Mouse (Mus musculus) mesoderm, embryonic 11.5 days (tissue): ENCODE measurements around the gene Tmem89.

Source experiments
- DNase-seq: peaks from one replicate; pipeline ENCODE4 v3.0.0-alpha.2; 2012; ENCODE audit warnings: low read depth, low spot score

Tmem89 gene

DNA sequence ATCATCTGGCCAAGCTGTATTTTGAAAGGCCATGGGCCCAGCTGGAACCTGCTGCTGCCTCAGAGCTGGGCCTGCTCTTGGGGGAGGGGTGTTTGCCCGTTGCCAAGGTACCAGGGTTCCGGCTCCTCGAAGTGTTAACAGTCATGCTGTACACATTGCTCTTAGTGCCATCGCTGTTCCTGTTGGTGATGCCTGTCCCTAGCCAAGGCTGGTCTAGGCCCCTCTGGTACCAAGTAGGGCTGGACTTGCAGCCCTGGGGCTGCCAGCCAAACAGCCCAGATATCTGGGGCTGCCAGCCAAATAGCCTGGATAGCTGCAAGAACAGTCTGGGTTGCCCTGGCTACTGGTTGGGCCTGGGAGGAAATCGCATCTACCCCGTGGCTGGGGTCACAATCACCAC, at the start of gene Tmem89:
Gene Tmem89, plus strand, starts transcription at position 129 of the 400 bp plus-strand sequence.
- no peak for DNase-seq

DNA sequence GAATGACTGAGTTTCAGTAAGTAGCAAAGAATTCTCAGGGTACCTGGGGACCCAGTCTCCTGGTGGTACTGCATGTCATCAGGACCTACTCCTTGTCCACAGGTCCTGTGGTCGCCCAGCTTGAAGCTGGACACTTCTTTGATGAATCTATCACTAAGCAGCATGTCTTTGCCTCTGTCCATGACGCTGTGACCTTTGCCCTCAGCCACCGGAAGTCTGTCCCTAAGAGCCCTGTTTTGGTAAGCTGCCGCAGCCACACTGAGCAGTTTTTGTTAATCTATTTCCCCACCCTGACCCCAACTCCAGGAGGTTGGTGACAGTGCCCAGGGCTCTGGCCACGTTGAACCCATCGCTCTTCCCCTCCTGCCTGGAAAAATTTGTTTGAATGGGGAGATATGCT, 2.1 kb upstream of the Tmem89 start:
- DNase-seq = no peak

DNA sequence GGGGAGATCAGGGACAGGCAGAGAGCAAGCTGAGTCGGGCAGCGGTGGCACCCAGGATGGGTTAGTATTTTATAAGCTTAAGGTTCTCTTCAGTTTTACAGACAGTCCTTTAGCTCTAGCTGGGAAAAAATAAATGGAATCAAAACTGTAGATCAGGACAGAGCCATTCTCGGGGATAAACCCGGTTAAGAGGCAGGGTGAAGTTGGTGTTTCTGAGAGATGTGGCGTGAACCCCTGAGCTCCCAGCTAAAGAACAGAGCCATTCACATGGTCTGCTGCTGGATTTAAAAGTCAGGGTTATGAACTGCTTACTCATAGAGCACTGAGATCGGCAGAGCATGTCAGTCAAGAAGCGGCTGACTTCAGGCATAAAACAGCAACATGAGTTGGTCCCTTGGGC, 1.3 kb upstream of the Tmem89 start:
- no peak for DNase-seq

DNA sequence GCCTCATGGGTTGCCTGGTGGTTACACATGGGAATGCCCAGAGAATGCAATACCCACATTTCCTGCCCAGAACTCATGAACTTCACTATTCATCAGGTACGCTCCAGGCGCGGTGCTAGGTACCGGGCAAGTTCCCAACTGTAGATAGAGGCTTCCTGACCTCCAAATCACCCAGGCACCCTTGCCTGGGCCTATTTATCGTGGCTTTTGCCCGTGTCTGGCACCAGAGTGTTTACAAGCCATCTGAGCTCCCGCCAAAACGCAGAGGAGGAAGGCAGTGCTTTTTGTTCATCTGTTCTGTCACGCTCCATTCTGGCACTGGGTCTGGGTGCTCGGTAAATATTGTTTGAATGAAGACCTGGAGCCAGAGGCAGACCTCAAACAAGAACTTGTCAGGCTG, 798 bp upstream of the Tmem89 start:
- DNase-seq = no peak

DNA sequence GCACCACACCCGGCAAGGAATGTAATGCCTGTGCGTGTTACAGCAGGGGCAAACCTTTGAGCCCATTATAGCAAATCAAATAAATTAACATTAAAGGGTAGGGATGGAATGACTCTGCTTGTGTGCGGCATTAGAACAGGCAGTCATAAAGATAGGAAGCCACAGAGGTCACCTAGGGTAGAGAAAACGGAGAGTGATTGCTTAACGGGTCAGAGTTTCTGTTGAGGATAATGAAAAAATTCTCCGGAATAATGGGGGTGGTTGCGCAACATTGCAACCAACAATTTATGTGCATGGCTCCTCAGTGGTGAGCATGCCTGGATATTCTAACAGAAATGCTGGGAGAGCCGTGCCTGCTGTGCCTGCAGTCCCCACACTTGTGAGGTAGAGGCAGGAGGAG, 11.5 kb downstream of the Tmem89 start:
- DNase-seq = no peak

DNA sequence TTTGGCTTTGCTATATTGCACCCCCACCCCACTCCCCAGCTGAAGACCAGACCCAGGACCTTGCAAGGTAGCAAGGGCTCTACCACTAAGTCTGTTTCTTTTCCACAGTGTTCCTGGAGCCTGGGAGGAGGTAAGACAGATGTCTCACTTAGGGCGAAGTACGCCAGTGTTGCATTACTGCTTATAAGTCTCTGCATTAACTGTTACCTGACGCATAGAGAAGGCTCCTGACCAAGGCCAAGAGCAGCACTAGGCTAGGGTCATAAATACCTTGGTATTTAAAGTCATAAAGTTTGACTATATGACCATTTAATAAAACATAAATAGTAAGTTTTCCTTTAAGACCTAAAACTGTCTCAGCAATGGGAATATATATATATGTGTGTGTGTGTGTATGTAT, 14.0 kb downstream of the Tmem89 start:
- DNase-seq = no peak

DNA sequence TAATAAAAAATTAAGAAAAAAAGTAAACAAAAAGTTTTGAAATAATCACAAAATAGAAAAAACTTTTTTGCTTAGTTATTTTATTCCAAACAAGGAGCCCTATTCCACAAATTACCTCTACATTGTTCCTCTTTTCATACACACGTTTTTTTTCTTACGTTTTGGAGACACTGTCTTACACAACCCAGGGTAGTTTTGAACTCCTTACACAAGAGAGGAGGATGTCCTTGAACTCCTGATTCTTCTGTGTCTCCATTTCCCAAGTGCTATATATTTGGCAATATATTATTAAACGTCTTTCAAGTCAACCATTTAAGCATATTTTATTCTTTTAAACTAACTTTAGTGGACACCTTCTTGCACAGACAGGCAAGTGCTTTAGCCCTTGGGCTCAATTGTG, 21.6 kb downstream of the Tmem89 start:
- no peak for DNase-seq

DNA sequence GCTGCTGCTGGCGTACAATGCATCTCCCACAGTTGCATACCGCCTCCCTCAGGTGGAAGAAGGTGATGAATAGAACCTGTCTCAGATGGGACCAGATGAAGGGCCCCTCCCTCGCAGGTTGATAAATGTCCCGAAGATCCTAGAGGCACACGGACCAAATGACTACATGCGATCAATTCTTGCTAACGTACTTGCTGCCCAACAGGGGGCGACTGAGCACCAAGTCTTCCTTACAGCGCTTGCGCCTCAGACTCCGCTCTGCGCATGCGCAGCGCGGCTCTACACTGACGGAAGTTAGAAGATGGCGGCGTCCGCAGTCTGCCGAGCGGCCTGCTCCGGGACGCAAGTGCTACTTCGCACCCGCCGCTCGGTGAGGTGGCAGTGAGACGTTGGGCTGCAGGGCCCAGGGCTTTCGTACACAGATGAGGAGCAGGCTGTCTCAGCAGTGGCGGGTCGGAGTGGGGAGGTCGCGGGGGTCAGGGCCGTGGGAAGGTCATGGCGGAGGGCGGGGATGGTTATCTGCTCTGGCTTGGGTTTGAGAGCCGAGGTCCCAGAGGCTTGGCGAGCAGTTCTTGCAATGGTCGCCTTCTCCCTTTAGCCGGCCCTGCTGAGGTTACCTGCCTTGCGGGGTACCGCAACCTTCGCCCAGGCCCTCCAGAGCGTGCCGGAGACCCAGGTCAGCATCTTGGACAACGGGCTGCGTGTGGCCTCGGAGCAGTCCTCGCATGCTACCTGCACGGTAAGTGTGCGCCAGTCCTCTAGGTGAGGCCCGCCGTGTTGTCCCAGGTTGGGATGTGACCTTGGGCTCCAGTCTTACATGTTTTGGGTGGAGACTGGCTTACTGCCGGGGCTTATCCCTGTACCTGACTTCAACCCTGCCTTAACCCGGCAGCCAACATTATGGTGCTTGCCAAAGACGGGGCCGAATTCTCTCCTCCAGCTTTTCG, 22.3 kb downstream of the Tmem89 start, which contains the start of gene Uqcrc1:
Gene Uqcrc1, plus strand, starts transcription at position 216 of the 947 bp plus-strand sequence.
- DNase-seq = peak; percentile 100

DNA sequence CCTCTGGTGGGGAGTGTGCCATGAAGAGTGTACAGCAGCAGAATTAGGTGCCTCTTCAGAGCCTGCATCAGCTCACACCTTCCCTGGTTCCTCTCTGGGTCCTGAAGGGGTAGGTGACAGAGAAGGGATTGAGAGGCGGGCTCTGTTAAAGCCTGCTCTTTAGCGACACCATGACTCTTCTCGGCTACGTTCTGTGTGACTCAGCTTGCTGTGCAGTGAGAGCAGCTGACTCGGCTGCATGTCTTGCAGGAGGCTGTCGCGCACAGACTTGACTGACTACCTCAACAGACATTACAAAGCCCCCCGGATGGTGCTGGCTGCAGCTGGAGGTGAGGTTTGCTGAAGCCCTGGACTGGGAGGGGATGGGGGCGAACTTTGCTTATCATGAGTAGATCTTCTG, 30.7 kb downstream of the Tmem89 start:
- no peak for DNase-seq

DNA sequence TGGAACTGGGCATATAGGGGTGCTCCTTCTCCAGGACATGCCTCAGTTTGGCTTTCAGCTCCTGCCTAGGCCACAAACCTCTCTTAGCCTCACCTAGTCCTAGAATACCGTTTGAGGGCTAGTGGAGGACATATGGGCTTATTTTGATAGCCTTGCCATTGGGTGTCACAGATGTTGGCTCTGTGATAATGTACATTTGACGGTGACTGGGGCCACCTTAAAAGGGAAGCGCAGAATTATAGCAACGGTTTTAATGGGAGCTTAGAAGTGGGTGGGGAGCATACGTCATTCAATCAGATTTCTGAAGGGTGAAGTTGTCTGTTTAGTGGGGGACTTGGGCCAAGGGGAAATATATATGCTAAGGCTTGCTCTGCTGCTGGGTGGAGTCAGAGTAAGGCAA, 31.2 kb downstream of the Tmem89 start:
- no peak for DNase-seq

DNA sequence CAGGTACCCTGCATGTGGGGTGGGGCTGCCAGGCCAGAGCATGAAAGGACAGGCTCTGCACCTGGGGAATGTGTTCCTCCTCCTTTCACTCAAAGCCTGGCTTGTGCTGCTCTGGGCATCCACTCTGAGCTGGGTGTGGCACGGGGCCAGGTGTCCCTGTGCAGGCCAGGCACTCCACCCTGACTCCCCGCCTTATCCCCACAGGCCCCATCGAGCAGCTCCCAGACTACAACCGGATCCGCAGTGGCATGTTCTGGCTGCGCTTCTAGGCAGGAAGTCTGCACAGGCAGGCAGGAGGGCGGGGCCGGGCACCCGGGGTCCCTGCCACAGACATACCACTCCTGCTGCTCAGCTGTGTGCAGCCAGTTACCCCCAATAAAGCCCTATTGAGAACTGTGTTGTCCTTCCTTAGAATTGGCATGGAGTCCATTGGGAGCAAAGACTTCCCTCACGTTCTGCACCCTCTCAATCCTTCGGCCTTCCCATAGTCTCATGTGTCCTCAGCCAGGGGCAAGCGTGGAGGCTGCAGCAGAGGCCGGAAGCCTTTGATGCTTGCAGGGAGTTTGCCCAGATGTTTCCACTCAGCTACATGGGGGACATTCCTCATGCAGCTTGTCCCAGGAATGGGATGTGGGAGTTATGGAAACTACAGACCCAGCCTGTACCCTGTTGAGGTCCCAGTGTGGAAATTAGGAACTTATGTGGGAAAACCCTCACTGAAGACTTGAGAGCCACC, 35.0 kb downstream of the Tmem89 start:
- DNase-seq = peak; percentile 44

DNA sequence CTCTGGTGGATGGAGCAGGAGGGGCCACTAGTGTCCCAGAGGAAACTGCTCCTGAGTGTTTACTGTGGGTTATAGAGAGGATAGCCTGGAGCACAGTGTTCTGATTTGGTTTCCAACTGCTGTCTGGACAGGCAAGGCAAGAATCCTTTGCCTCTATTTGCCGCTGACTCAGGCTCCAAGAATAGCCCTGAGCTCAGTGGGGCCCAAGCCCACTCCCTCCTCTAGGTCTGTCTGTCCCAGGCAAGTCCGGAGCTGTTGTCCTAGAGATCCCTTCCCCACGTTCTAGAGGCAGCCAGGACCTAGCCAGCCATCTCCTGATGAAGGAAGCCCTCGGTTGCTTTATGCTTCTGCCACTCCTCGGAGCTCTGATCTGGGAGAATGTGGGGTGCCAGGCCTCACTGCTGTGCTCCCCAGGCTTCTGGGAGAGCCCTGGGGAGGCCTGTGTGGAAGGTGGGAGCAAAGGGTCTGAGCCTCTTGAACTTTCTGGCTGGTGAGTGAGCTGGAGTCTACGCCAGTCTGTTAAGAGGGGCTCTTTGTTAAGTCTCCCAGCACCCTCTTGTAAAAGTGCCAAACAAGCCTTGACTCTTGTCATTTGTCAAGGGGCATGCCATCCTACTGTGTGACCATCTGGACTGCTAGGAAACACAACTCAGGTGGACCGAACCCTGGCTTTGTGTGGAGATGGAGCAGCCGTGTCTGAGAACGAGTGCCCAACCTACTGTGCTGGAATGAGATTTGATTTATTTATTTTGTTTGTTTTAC, 35.7 kb downstream of the Tmem89 start:
- no peak for DNase-seq

DNA sequence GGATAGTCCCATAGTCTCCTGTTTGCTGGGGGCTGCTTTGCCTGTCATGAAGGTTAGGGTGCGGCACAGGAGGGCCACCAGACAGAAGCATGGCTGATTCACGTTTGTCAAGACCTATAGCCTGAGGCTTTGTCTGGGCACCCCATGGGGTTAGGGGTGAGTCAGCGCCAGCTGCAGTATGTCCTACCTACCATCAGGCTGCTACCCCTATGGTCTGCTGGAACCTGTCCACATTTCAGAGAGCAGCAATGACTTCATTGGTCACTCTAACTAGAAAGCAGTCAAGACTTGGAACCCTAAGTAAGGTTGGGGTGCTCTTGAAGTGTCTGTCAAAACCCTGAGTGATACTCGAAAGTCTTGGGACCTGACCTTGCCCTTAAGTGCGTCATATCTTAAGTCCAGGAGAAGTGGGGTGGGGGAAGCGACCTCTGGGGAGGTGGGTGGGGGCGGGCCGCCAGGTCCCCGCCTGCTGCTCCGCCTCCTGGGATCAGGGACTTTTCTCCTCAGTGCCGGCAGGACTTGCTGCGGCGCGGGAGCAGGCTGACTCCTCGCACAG, 38.7 kb downstream of the Tmem89 start, which contains the start of gene Col7a1:
Gene Col7a1, plus strand, starts transcription at position 506 of the 556 bp plus-strand sequence.
- no peak for DNase-seq

DNA sequence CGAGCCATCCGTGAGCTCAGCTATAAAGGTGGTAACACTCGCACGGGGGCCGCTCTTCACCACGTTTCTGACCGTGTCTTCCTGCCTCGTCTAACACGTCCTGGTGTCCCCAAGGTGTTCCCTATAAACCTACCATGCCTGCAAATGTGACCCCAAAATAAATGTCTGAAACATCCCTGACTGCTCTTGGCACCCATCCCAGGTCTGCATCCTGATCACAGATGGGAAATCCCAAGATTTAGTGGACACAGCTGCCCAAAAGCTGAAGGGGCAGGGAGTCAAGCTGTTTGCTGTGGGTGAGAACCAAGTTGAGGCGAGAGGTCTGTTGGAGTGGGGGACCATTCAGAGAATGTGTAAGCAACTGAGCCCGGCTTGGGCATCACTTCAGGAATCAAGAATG, 40.8 kb downstream of the Tmem89 start:
- no peak for DNase-seq

DNA sequence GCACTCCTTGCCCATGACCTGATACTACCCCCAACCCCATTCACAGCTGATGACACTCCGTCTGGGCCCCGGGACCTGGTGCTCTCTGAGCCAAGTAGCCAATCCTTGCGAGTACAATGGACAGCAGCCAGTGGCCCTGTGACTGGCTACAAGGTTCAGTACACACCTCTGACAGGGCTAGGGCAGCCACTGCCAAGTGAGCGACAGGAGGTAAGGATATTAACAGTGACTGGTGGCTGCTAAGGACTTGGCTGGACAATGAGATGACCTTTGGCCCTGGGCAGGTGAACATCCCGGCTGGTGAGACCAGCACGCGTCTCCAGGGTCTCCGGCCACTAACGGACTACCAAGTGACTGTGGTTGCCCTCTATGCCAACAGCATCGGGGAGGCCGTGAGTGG, 41.4 kb downstream of the Tmem89 start:
- no peak for DNase-seq

DNA sequence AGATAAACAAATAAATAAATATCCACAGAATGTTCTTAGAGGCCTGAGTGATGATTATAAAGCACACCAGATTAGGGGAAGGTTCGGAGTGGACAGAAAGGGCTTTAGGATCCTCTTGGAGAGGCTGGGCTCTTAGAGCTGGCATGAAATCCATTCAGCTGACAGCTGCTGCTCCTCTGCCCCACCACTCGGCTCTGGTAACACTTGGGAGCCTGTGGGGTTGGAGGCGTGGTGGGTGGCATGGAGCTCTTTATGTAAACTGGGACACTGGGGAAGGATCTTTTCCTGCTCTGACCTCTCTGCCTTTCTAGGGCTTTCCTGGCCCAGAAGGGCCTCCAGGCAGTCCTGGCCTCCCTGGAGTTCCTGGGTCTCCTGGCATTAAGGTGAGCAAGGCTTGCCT, 49.2 kb downstream of the Tmem89 start:
- no peak for DNase-seq

DNA sequence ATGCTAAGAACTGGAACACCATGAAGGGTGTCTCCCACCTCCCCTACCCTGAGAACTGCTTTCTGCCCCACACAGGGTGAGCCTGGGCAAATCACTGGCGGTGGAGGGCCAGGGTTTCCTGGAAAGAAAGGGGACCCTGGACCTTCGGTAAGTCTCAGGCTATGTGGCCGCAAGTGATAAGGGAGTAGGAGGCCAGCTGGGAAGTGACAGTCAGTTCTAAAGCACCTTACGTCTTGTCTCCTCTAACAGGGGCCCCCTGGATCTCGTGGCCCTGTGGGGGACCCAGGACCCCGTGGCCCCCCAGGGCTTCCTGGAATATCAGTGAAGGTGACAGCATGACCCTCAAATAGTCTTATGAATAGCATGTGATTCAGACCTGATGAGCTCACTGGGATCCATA, 49.9 kb downstream of the Tmem89 start:
- DNase-seq = no peak
